Mouse (Mus musculus): ENCODE results near the gene Akr1c6. TPM values are rescaled to one million over a fixed set of nuclear protein-coding genes. Genes with fewer than 3 reads are reported as not detected.

The Akr1c6 gene
- polyA plus RNA-seq, 1 experiment from 2014 or later: not detected

DNA sequence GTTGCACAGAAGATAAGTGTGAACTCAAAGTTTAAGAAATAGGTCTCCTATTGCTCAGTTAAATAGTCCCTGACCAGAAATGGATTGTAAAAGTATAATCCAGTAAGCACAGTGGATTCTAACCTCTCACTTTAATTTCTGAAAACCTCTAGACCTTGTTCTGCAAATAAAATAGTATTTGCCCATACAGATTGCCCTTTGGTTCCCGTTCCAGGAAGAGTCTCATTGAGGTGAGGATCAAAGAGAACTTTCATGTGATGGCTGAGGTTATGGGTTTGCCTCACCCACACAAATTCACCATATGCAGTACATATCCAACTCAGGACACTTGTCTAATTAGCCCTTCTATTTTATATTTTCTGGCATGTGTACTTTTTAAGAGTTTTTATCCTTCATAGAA lies 33.8 kb downstream of the Akr1c6 start:
- Histone ChIP-seq H3K36me3 (no peaks in the 10 kb centered on the region), H3K4me1 (replicated peaks) (no peaks in the 10 kb centered on the region), H3K4me2 (no peak overlapping the region), H3K9ac (no peak overlapping the region), H3K9me3 (no peaks in the 10 kb centered on the region), H3K27me3 (no peaks in the 10 kb centered on the region), H3K4me3 (no peak overlapping the region), H3K27ac (replicated peaks) (no peak overlapping the region)
- WGBS: 87% methylated on average over 1 of the region's 1 CpGs
- ATAC-seq (ENCODE audit: low read depth): no peak

Other genes starting within 250 kb of the Akr1c6 start
- gene Akr1c13, start 243.2 kb upstream of the Akr1c6 start, polyA plus RNA-seq (2015; fragmentation: Nextera tagmentation; extraction: Ambion mirVana): 6.5 and 9.0 TPM in 2 replicates
- 4.1 and 4.2 TPM in 2 replicates for gene Akr1c19, start 205.6 kb upstream of the Akr1c6 start, polyA plus RNA-seq (2015; fragmentation: Nextera tagmentation; extraction: Ambion mirVana)
- gene Akr1c12, start 154.9 kb upstream of the Akr1c6 start, polyA plus RNA-seq (2015; fragmentation: Nextera tagmentation; extraction: Ambion mirVana): 0.24 TPM in 1 of 2 replicates, not detected in the other
- gene Akr1c20, start 89.0 kb downstream of the Akr1c6 start, polyA plus RNA-seq (2015; fragmentation: Nextera tagmentation; extraction: Ambion mirVana): not detected in 2 replicates
- gene Akr1c21, start 139.8 kb downstream of the Akr1c6 start, polyA plus RNA-seq (2015; fragmentation: Nextera tagmentation; extraction: Ambion mirVana): not detected in 2 replicates
- gene Akr1e1, start 174.9 kb downstream of the Akr1c6 start, polyA plus RNA-seq (2015; fragmentation: Nextera tagmentation; extraction: Ambion mirVana): 32.1 and 47.8 TPM in 2 replicates